Mouse (Mus musculus): ENCODE data around the gene Cxcr5. TPM values are rescaled to one million over a fixed set of nuclear protein-coding genes. Genes with fewer than 3 reads are reported as not detected.
"Not testable (repeated sequence)": the region's sequence is repeated elsewhere in the genome, so short reads cannot be mapped to it uniquely, and the experiment has no call there.

Cxcr5 gene
- total and polyA plus RNA-seq, 2 experiments from 2014 or later = not detected

GRCm38 (mm10) chr9:44579392-44579791, 17.7 kb upstream of the Cxcr5 start:
- TF ChIP-seq CTCF (IDR thresholded peaks at IDR 0.05; ENCODE audit: low read depth) = no peak
- H3K4me3 ChIP-seq (ENCODE audit: low read length) = no peak overlapping the region
- no peak overlapping the region for H3K27ac ChIP-seq
- H3K4me2 ChIP-seq (ENCODE audit: low read depth, low read length) = no peak overlapping the region
- DNase-seq (ENCODE audit: low spot score) (no peak), ATAC-seq (no peak)
- H3K9ac ChIP-seq (replicated peaks; ENCODE audit: low read length) = no peak overlapping the region
- H3K36me3 ChIP-seq (ENCODE audit: insufficient read depth, low read length) = no peaks in the 10 kb centered on the region
- no peaks in the 10 kb centered on the region for H3K9me3 ChIP-seq (ENCODE audit: low read length)
- H3K27me3 ChIP-seq (ENCODE audit: insufficient read depth, low read length) = no peaks in the 10 kb centered on the region
- H3K4me1 ChIP-seq (ENCODE audit: insufficient read depth, low read length) = no peaks in the 10 kb centered on the region
- 47% methylated on average over 6 of the region's 6 CpGs for WGBS

GRCm38 (mm10) chr9:44576046-44576445, 14.4 kb upstream of the Cxcr5 start:
- not testable (repeated sequence) for ATAC-seq; H3K4me1 ChIP-seq (ENCODE audit: insufficient read depth, low read length)
- WGBS = 92% methylated on average over 7 of the region's 7 CpGs

GRCm38 (mm10) chr9:44575095-44575494, 13.4 kb upstream of the Cxcr5 start:
- Histone ChIP-seq H3K27me3 (ENCODE audit: insufficient read depth, low read length) (no peaks in the 10 kb centered on the region), H3K9ac (replicated peaks; ENCODE audit: low read length) (no peak overlapping the region), H3K4me1 (ENCODE audit: insufficient read depth, low read length) (no peaks in the 10 kb centered on the region), H3K36me3 (ENCODE audit: insufficient read depth, low read length) (no peaks in the 10 kb centered on the region), H3K4me3 (ENCODE audit: low read length) (no peak overlapping the region), H3K9me3 (ENCODE audit: low read length) (no peaks in the 10 kb centered on the region), H3K27ac (no peak overlapping the region), H3K4me2 (ENCODE audit: low read depth, low read length) (no peak overlapping the region)
- ATAC-seq = no peak
- DNase-seq (ENCODE audit: low spot score) = no peak
- TF ChIP-seq CTCF (IDR thresholded peaks at IDR 0.05; ENCODE audit: low read depth) = no peak
- WGBS = 93% methylated on average over 2 of the region's 2 CpGs

More at GRCm38 (mm10) chr9:44576046-44576445, 14.4 kb upstream of the Cxcr5 start:
- not testable (repeated sequence) for H3K9me3 ChIP-seq (ENCODE audit: low read length); H3K4me2 ChIP-seq (ENCODE audit: low read depth, low read length); H3K4me3 ChIP-seq (ENCODE audit: low read length); H3K27ac ChIP-seq; H3K9ac ChIP-seq (replicated peaks; ENCODE audit: low read length); H3K27me3 ChIP-seq (ENCODE audit: insufficient read depth, low read length); H3K36me3 ChIP-seq (ENCODE audit: insufficient read depth, low read length); DNase-seq (ENCODE audit: low spot score)

- H3K4me2 ChIP-seq (ENCODE audit: low read depth, low read length) = no peak overlapping the region
- TF ChIP-seq CTCF (IDR thresholded peaks at IDR 0.05; ENCODE audit: low read depth) = no peak
- H3K36me3 ChIP-seq (ENCODE audit: insufficient read depth, low read length) = no peaks in the 10 kb centered on the region
- no peak overlapping the region for H3K27ac ChIP-seq
- H3K9me3 ChIP-seq (ENCODE audit: low read length) = no peaks in the 10 kb centered on the region
- no peak overlapping the region for H3K9ac ChIP-seq (replicated peaks; ENCODE audit: low read length)
- no peaks in the 10 kb centered on the region for H3K27me3 ChIP-seq (ENCODE audit: insufficient read depth, low read length)
- no peak overlapping the region for H3K4me3 ChIP-seq (ENCODE audit: low read length)
- no peaks in the 10 kb centered on the region for H3K4me1 ChIP-seq (ENCODE audit: insufficient read depth, low read length)
- DNase-seq (ENCODE audit: low spot score) (no peak), ATAC-seq (no peak)
- 72% methylated on average over 4 of the region's 4 CpGs for WGBS
Measured at GRCm38 (mm10) chr9:44573306-44573705, 11.6 kb upstream of the Cxcr5 start.

GRCm38 (mm10) chr9:44570939-44571382, 9.3 kb upstream of the Cxcr5 start:
- no peak for TF ChIP-seq CTCF (IDR thresholded peaks at IDR 0.05; ENCODE audit: low read depth)
- no peak for ATAC-seq
- DNase-seq (ENCODE audit: low spot score) = no peak
- no peak overlapping the region for H3K4me2 ChIP-seq (ENCODE audit: low read depth, low read length)
- no peaks in the 10 kb centered on the region for H3K9me3 ChIP-seq (ENCODE audit: low read length)
- H3K4me1 ChIP-seq (ENCODE audit: insufficient read depth, low read length) = no peaks in the 10 kb centered on the region
- no peaks in the 10 kb centered on the region for H3K27me3 ChIP-seq (ENCODE audit: insufficient read depth, low read length)
- no peak overlapping the region for H3K9ac ChIP-seq (replicated peaks; ENCODE audit: low read length)
- H3K4me3 ChIP-seq (ENCODE audit: low read length) = no peak overlapping the region
- 72% methylated on average over 12 of the region's 12 CpGs for WGBS
- H3K27ac ChIP-seq = no peak overlapping the region
- no peaks in the 10 kb centered on the region for H3K36me3 ChIP-seq (ENCODE audit: insufficient read depth, low read length)

- DNase-seq (ENCODE audit: low spot score) = no peak
- Histone ChIP-seq H3K4me1 (ENCODE audit: insufficient read depth, low read length) (no peaks in the 10 kb centered on the region), H3K9ac (replicated peaks; ENCODE audit: low read length) (no peak overlapping the region), H3K36me3 (ENCODE audit: insufficient read depth, low read length) (no peaks in the 10 kb centered on the region), H3K27me3 (ENCODE audit: insufficient read depth, low read length) (no peaks in the 10 kb centered on the region), H3K4me3 (ENCODE audit: low read length) (no peak overlapping the region), H3K9me3 (ENCODE audit: low read length) (no peaks in the 10 kb centered on the region), H3K4me2 (ENCODE audit: low read depth, low read length) (no peak overlapping the region), H3K27ac (no peak overlapping the region)
- 26% methylated on average over 7 of the region's 7 CpGs for WGBS
- no peak for ATAC-seq
- no peak for TF ChIP-seq CTCF (IDR thresholded peaks at IDR 0.05; ENCODE audit: low read depth)
Measured at GRCm38 (mm10) chr9:44568083-44568455, 6.4 kb upstream of the Cxcr5 start.

GRCm38 (mm10) chr9:44567338-44568082, 5.8 kb upstream of the Cxcr5 start:
- no peaks in the 10 kb centered on the region for H3K4me1 ChIP-seq (ENCODE audit: insufficient read depth, low read length)
- H3K27me3 ChIP-seq (ENCODE audit: insufficient read depth, low read length) = no peaks in the 10 kb centered on the region
- no peak overlapping the region for H3K9ac ChIP-seq (replicated peaks; ENCODE audit: low read length)
- no peak overlapping the region for H3K4me2 ChIP-seq (ENCODE audit: low read depth, low read length)
- no peaks in the 10 kb centered on the region for H3K9me3 ChIP-seq (ENCODE audit: low read length)
- no peak overlapping the region for H3K27ac ChIP-seq
- no peak for ATAC-seq
- no peak for DNase-seq (ENCODE audit: low spot score)
- H3K4me3 ChIP-seq (ENCODE audit: low read length) = no peak overlapping the region
- H3K36me3 ChIP-seq (ENCODE audit: insufficient read depth, low read length) = no peaks in the 10 kb centered on the region
- TF ChIP-seq CTCF (IDR thresholded peaks at IDR 0.05; ENCODE audit: low read depth) = no peak
- WGBS = 70% methylated on average over 9 of the region's 9 CpGs
